Comparison of ENCODE assay signal across 26 mouse cellular contexts in genomic region chr3:145787303-145787702, GRCm38 (mm10). TPM values are rescaled to one million over a fixed set of nuclear protein-coding genes. Genes with fewer than 3 reads are reported as not detected.
A peak's percentile ranks its signal among the peaks of the same experiment; 100 is the strongest.
DNase-seq lines count a peak whose midpoint lies in the region; ATAC-seq and TF ChIP-seq lines count a peak whose summit lies in the region.
"Had no signal": no experiment of that assay in that cellular context is flagged by ENCODE, and none has a peak within 500 bp of the region (broad histone marks: within the 10 kb centered on the region; RNA-seq: fewer than 3 reads in every experiment).

No protein-coding gene starts in this region.

- H3K9ac ChIP-seq in forebrain, embryonic 11.5 days (ENCODE audit: low read length): no peak overlapping the region
- H3K9ac ChIP-seq in forebrain, embryonic 14.5 days (ENCODE audit: low read length): no peak overlapping the region
- H3K9ac ChIP-seq in kidney, embryonic 16.5 days (replicated peaks; ENCODE audit: low read length): no peak overlapping the region
- H3K9ac ChIP-seq: forebrain, embryonic 12.5 days; hindbrain, embryonic 13.5 days; limb, embryonic 12.5 days; liver, embryonic 15.5 days; midbrain, embryonic 13.5 days; neural tube, embryonic 13.5 days had no signal

- no peak overlapping the region for H3K27ac ChIP-seq in forebrain, embryonic 11.5 days (ENCODE audit: low read depth, low read length)
- H3K27ac ChIP-seq in forebrain, embryonic 14.5 days (ENCODE audit: low read depth, low read length): no peak overlapping the region
- no peak overlapping the region for H3K27ac ChIP-seq in kidney, embryonic 16.5 days (ENCODE audit: low read length)
- H3K27ac ChIP-seq: forebrain, embryonic 12.5 days; heart, adult 2 months; hindbrain, embryonic 13.5 days; layer of hippocampus, adult 2 months; left cerebral cortex, adult 2 months; limb, embryonic 12.5 days; liver, embryonic 15.5 days; macrophage; midbrain, embryonic 13.5 days; neural tube, embryonic 13.5 days had no signal

- H3K27me3 ChIP-seq in forebrain, embryonic 11.5 days (ENCODE audit: control insufficient read depth, insufficient read depth, low read length): no peaks in the 10 kb centered on the region
- H3K27me3 ChIP-seq in forebrain, embryonic 14.5 days (replicated peaks; ENCODE audit: control insufficient read depth, insufficient read depth, low read length): no peaks in the 10 kb centered on the region
- no peaks in the 10 kb centered on the region for H3K27me3 ChIP-seq in kidney, embryonic 16.5 days (ENCODE audit: insufficient read depth, low read length)
- H3K27me3 ChIP-seq: CH12.LX; forebrain, embryonic 12.5 days; hindbrain, embryonic 13.5 days; limb, embryonic 12.5 days; liver, embryonic 15.5 days; midbrain, embryonic 13.5 days; neural tube, embryonic 13.5 days had no signal

- H3K36me3 ChIP-seq in forebrain, embryonic 11.5 days (ENCODE audit: control insufficient read depth, insufficient read depth, low read length): no peaks in the 10 kb centered on the region
- H3K36me3 ChIP-seq in forebrain, embryonic 14.5 days (ENCODE audit: control insufficient read depth, insufficient read depth, low read length): no peaks in the 10 kb centered on the region
- no peaks in the 10 kb centered on the region for H3K36me3 ChIP-seq in kidney, embryonic 16.5 days (ENCODE audit: insufficient read depth, low read length)
- H3K36me3 ChIP-seq: forebrain, embryonic 12.5 days; hindbrain, embryonic 13.5 days; limb, embryonic 12.5 days; liver, embryonic 15.5 days; midbrain, embryonic 13.5 days; neural tube, embryonic 13.5 days had no signal

- TF ChIP-seq POLR2A in lung, adult 2 months (IDR thresholded peaks at IDR 0.05; ENCODE audit: borderline replicate concordance, extremely low read depth, low read depth, low read length): no peak

- TF ChIP-seq CTCF in lung, adult 2 months (IDR thresholded peaks at IDR 0.05; ENCODE audit: insufficient read depth, low read length): no peak

- WGBS in forebrain, embryonic 11.5 days: 87% methylated on average over 9 of the region's 9 CpGs
- WGBS in forebrain, embryonic 14.5 days: 83% methylated on average over 9 of the region's 9 CpGs
- 46% methylated on average over 9 of the region's 9 CpGs for WGBS in lung, adult 2 months
- WGBS in kidney, embryonic 16.5 days: 73% methylated on average over 9 of the region's 9 CpGs

- ATAC-seq in forebrain, embryonic 11.5 days (replicated peaks; ENCODE audit: low FRiP score): no peak
- no peak for ATAC-seq in forebrain, embryonic 14.5 days
- no peak for ATAC-seq in kidney, embryonic 16.5 days (ENCODE audit: low FRiP score, low TSS enrichment)
- ATAC-seq: intestine, postnatal 0 days; midbrain, embryonic 13.5 days had no signal

- H3K4me1 ChIP-seq in forebrain, embryonic 11.5 days (replicated peaks; ENCODE audit: control insufficient read depth, insufficient read depth, low read length): no peaks in the 10 kb centered on the region
- H3K4me1 ChIP-seq in forebrain, embryonic 14.5 days (ENCODE audit: control insufficient read depth, insufficient read depth, low read length): no peaks in the 10 kb centered on the region
- H3K4me1 ChIP-seq in lung, adult 2 months (ENCODE audit: control insufficient read depth, insufficient read depth, low read length): peaks cover 11% of the 10 kb centered on the region
- H3K4me1 ChIP-seq in kidney, embryonic 16.5 days (ENCODE audit: insufficient read depth, low read length): peaks cover 37% of the 10 kb centered on the region
- H3K4me1 ChIP-seq: forebrain, embryonic 12.5 days; hindbrain, embryonic 13.5 days; midbrain, embryonic 13.5 days had no signal

- H3K9me3 ChIP-seq in forebrain, embryonic 11.5 days (ENCODE audit: control insufficient read depth, low read length): no peaks in the 10 kb centered on the region
- no peaks in the 10 kb centered on the region for H3K9me3 ChIP-seq in forebrain, embryonic 14.5 days (replicated peaks; ENCODE audit: control insufficient read depth, low read length)
- no peaks in the 10 kb centered on the region for H3K9me3 ChIP-seq in kidney, embryonic 16.5 days (ENCODE audit: low read length)
- H3K9me3 ChIP-seq: forebrain, embryonic 12.5 days; hindbrain, embryonic 13.5 days; limb, embryonic 12.5 days; liver, embryonic 15.5 days; midbrain, embryonic 13.5 days; neural tube, embryonic 13.5 days had no signal

- no peak overlapping the region for H3K4me2 ChIP-seq in forebrain, embryonic 11.5 days (ENCODE audit: low read depth, low read length, severe bottlenecking)
- H3K4me2 ChIP-seq in forebrain, embryonic 14.5 days (ENCODE audit: low read length): no peak overlapping the region
- H3K4me2 ChIP-seq in kidney, embryonic 16.5 days (replicated peaks; ENCODE audit: low read depth, low read length): no peak overlapping the region
- H3K4me2 ChIP-seq: forebrain, embryonic 12.5 days; hindbrain, embryonic 13.5 days; limb, embryonic 12.5 days; liver, embryonic 15.5 days; midbrain, embryonic 13.5 days; neural tube, embryonic 13.5 days had no signal

- H3K4me3 ChIP-seq in forebrain, embryonic 11.5 days (ENCODE audit: low read depth, low read length): no peak overlapping the region
- H3K4me3 ChIP-seq in forebrain, embryonic 14.5 days (ENCODE audit: low read depth, low read length): no peak overlapping the region
- H3K4me3 ChIP-seq in lung, adult 2 months (replicated peaks; ENCODE audit: extremely low read depth, low read depth, low read length): no peak overlapping the region
- no peak overlapping the region for H3K4me3 ChIP-seq in kidney, embryonic 16.5 days (ENCODE audit: low read length)
- H3K4me3 ChIP-seq: erythroblast, embryonic 14.5 days; forebrain, embryonic 12.5 days; heart, adult 2 months; hindbrain, embryonic 13.5 days; layer of hippocampus, adult 2 months; left cerebral cortex, adult 2 months; limb, embryonic 12.5 days; liver, embryonic 15.5 days; midbrain, embryonic 13.5 days; neural tube, embryonic 13.5 days had no signal

- DNase-seq in forebrain, embryonic 11.5 days (ENCODE audit: low spot score): peak; percentile 37
- no peak for DNase-seq in forebrain, embryonic 14.5 days (ENCODE audit: low spot score)
- DNase-seq in lung, adult 18-20 months: peak; percentile 9 to 45
- no peak for DNase-seq in lung, adult 2 months
- peak; percentile 37 for DNase-seq in lung, postnatal 25 days (ENCODE audit: low spot score)
- DNase-seq in layer of hippocampus, adult 18-20 months (ENCODE audit: low spot score in 2 of 2): no peak
- DNase-seq: adrenal gland, adult 8-10 months; cerebellum, adult 2 months; cerebellum, postnatal 14 days; gastrocnemius, postnatal 25 days; kidney, adult 9 months; kidney, postnatal 25 days had no signal

RNA-seq across cellular contexts. Expression of gene Ddah1, which starts 28.8 kb away (rescaled TPM):
- 71.2 and 84.3 TPM in 2 replicates for polyA plus RNA-seq in forebrain, embryonic 11.5 days (2014; fragmentation: Nextera tagmentation; extraction: Ambion mirVana)
- 129 and 147 TPM in 2 replicates for polyA plus RNA-seq in forebrain, embryonic 14.5 days (2014; fragmentation: Nextera tagmentation; extraction: Ambion mirVana)
- polyA plus RNA-seq in lung, adult 2 months (2012; rRNA removed): 16.1 and 20.7 TPM in 2 replicates
- polyA plus RNA-seq in kidney, embryonic 16.5 days (2015; fragmentation: Nextera tagmentation; extraction: Ambion mirVana): 73.5 and 76.7 TPM in 2 replicates
- 10 to 100 TPM; 51.9 to 53.8 TPM for total RNA-seq in layer of hippocampus, adult 18-20 months (2021)
- total RNA-seq: CH12.LX had no signal

Comparison
In these comparisons a context has a peak if more than half of its experiments do, and no peak if none do; other contexts are left out.
1. DNase-seq: peak in forebrain, embryonic 11.5 days (single experiment), lung, adult 18-20 months (2 of 2) and lung, postnatal 25 days (single experiment); none in forebrain, embryonic 14.5 days (single experiment), lung, adult 2 months (single experiment) and layer of hippocampus, adult 18-20 months (0 of 2).